Comparison of ENCODE assay signal across 27 mouse cellular contexts in genomic region chr2:147364198-147364597, GRCm38 (mm10). TPM values are rescaled to one million over a fixed set of nuclear protein-coding genes. Genes with fewer than 3 reads are reported as not detected.
DNase-seq lines count a peak whose midpoint lies in the region; ATAC-seq lines count a peak whose summit lies in the region.
"Had no signal": no experiment of that assay in that cellular context is flagged by ENCODE, and none has a peak within 500 bp of the region (broad histone marks: within the 10 kb centered on the region; RNA-seq: fewer than 3 reads in every experiment).

No protein-coding gene starts in this region.

- no peak overlapping the region for H3K4me3 ChIP-seq in midbrain, embryonic 11.5 days (ENCODE audit: low read depth, low read length)
- no peak overlapping the region for H3K4me3 ChIP-seq in midbrain, embryonic 10.5 days
- no peak overlapping the region; the same call in 1 of the 2 replicates for H3K4me3 ChIP-seq in embryonic facial prominence, embryonic 15.5 days (replicated peaks)
- no peak overlapping the region for H3K4me3 ChIP-seq in kidney, embryonic 15.5 days (replicated peaks)
- H3K4me3 ChIP-seq: erythroblast, embryonic 14.5 days had no signal

- no peak overlapping the region for H3K9ac ChIP-seq in midbrain, embryonic 11.5 days (ENCODE audit: low read length)
- H3K9ac ChIP-seq in embryonic facial prominence, embryonic 15.5 days, result no peak overlapping the region
- no peak overlapping the region for H3K9ac ChIP-seq in kidney, embryonic 15.5 days
- H3K9ac ChIP-seq: heart, embryonic 15.5 days; hindbrain, embryonic 15.5 days had no signal

- DNase-seq in heart, adult 11 months, result peak; percentile 50
- DNase-seq in heart, adult 8-10 months (ENCODE audit: low spot score), result no peak
- peak; percentile 91 for DNase-seq in midbrain, embryonic 11.5 days (ENCODE audit: low spot score, missing footprints)
- DNase-seq in midbrain, embryonic 10.5 days (ENCODE audit: low spot score), result no peak
- DNase-seq in ZHBTc4 (ENCODE audit: low read depth, low spot score), result peak; percentile 13
- DNase-seq: adrenal gland, postnatal 10 days; cerebellum, adult 11 months; cerebellum, adult 8-10 months; cerebellum, postnatal 14 days; gastrocnemius, postnatal 25 days; heart, postnatal 14 days had no signal

- no peak overlapping the region for H3K27ac ChIP-seq in midbrain, embryonic 11.5 days (ENCODE audit: low read depth, low read length)
- no peak overlapping the region for H3K27ac ChIP-seq in midbrain, embryonic 10.5 days (replicated peaks)
- no peak overlapping the region for H3K27ac ChIP-seq in embryonic facial prominence, embryonic 15.5 days (replicated peaks)
- H3K27ac ChIP-seq in kidney, embryonic 15.5 days, result no peak overlapping the region
- H3K27ac ChIP-seq: embryonic facial prominence, embryonic 12.5 days; forebrain, embryonic 10.5 days; gastrocnemius, adult 2 months; heart, embryonic 10.5 days; heart, embryonic 15.5 days; hindbrain, embryonic 10.5 days; hindbrain, embryonic 15.5 days had no signal

- no peaks in the 10 kb centered on the region for H3K9me3 ChIP-seq in midbrain, embryonic 11.5 days (ENCODE audit: control insufficient read depth, low read length)
- H3K9me3 ChIP-seq in midbrain, embryonic 10.5 days (replicated peaks), result no peaks in the 10 kb centered on the region
- no peaks in the 10 kb centered on the region for H3K9me3 ChIP-seq in embryonic facial prominence, embryonic 15.5 days (replicated peaks)
- H3K9me3 ChIP-seq in kidney, embryonic 15.5 days (replicated peaks), result no peaks in the 10 kb centered on the region
- H3K9me3 ChIP-seq: embryonic facial prominence, embryonic 12.5 days; forebrain, embryonic 10.5 days; heart, embryonic 10.5 days; heart, embryonic 15.5 days; hindbrain, embryonic 10.5 days; hindbrain, embryonic 15.5 days had no signal

- H3K4me2 ChIP-seq in midbrain, embryonic 11.5 days, result no peak overlapping the region
- H3K4me2 ChIP-seq in embryonic facial prominence, embryonic 15.5 days (replicated peaks), result peak overlapping the region; percentile 65; the same call in 1 of the 2 replicates
- no peak overlapping the region for H3K4me2 ChIP-seq in kidney, embryonic 15.5 days

- H3K36me3 ChIP-seq in midbrain, embryonic 11.5 days (ENCODE audit: control insufficient read depth, insufficient read depth, low read length), result no peaks in the 10 kb centered on the region
- no peaks in the 10 kb centered on the region for H3K36me3 ChIP-seq in midbrain, embryonic 10.5 days
- no peaks in the 10 kb centered on the region for H3K36me3 ChIP-seq in embryonic facial prominence, embryonic 15.5 days
- no peaks in the 10 kb centered on the region for H3K36me3 ChIP-seq in kidney, embryonic 15.5 days
- H3K36me3 ChIP-seq: embryonic facial prominence, embryonic 12.5 days; forebrain, embryonic 10.5 days; G1E; heart, embryonic 10.5 days; heart, embryonic 15.5 days; hindbrain, embryonic 10.5 days; hindbrain, embryonic 15.5 days had no signal

- peaks cover 90% of the 10 kb centered on the region for H3K27me3 ChIP-seq in midbrain, embryonic 11.5 days (ENCODE audit: control insufficient read depth, insufficient read depth, low read length)
- peaks cover 96% of the 10 kb centered on the region for H3K27me3 ChIP-seq in midbrain, embryonic 10.5 days (ENCODE audit: low read depth, poor library complexity, severe bottlenecking)
- H3K27me3 ChIP-seq in embryonic facial prominence, embryonic 15.5 days, result peaks cover 91% of the 10 kb centered on the region
- H3K27me3 ChIP-seq in kidney, embryonic 15.5 days, result peaks cover 94% of the 10 kb centered on the region

- WGBS in midbrain, embryonic 11.5 days, result 4% methylated on average over 6 of the region's 6 CpGs
- 5% methylated on average over 6 of the region's 6 CpGs for WGBS in midbrain, embryonic 10.5 days
- 20% methylated on average over 6 of the region's 6 CpGs for WGBS in embryonic facial prominence, embryonic 15.5 days
- 9% methylated on average over 6 of the region's 6 CpGs for WGBS in kidney, embryonic 15.5 days

- no peak for ATAC-seq in midbrain, embryonic 11.5 days (ENCODE audit: low FRiP score)
- ATAC-seq in embryonic facial prominence, embryonic 15.5 days (ENCODE audit: insufficient number of reproducible peaks, low FRiP score, low TSS enrichment, low read depth), result no peak
- no peak for ATAC-seq in kidney, embryonic 15.5 days (replicated peaks; ENCODE audit: low FRiP score)
- ATAC-seq: inflammation-experienced regulatory T-cells, adult 6 months; intestine, postnatal 0 days had no signal

- peaks cover 7% of the 10 kb centered on the region for H3K4me1 ChIP-seq in midbrain, embryonic 11.5 days (ENCODE audit: control insufficient read depth, insufficient read depth, low read length)
- peaks cover 30% of the 10 kb centered on the region for H3K4me1 ChIP-seq in midbrain, embryonic 10.5 days
- H3K4me1 ChIP-seq in embryonic facial prominence, embryonic 15.5 days, result peaks cover 32% of the 10 kb centered on the region
- H3K4me1 ChIP-seq in kidney, embryonic 15.5 days, result peaks cover 21% of the 10 kb centered on the region

RNA-seq across cellular contexts. Expression of gene Pax1, which starts 2.5 kb away (rescaled TPM):
- not detected for total RNA-seq in heart, adult 8-10 months (2022)
- 0.10 and 0.33 TPM in 2 replicates for polyA plus RNA-seq in midbrain, embryonic 11.5 days (2014; fragmentation: Nextera tagmentation; extraction: Ambion mirVana)
- 0.05 and 0.15 TPM in 2 replicates for polyA plus RNA-seq in midbrain, embryonic 10.5 days (2016; fragmentation: Nextera tagmentation; extraction: Ambion mirVana)
- polyA plus RNA-seq in embryonic facial prominence, embryonic 15.5 days (2015; fragmentation: Nextera tagmentation; extraction: Ambion mirVana), result 8.9 and 9.6 TPM in 2 replicates
- 0.22 and 0.32 TPM in 2 replicates for polyA plus RNA-seq in kidney, embryonic 15.5 days (2015; fragmentation: Nextera tagmentation; extraction: Ambion mirVana)
- total RNA-seq: adrenal gland, postnatal 10 days; common myeloid progenitor, adult 5-6 weeks; gastrocnemius, adult 2 months; gastrocnemius, postnatal 25 days; granulocyte monocyte progenitor cell, adult 5-6 weeks had no signal
- polyA plus RNA-seq: erythroblast, embryonic 14.5 days; forebrain, embryonic 14.5 days; G1E; hindbrain, embryonic 15.5 days; inflammation-experienced regulatory T-cells, adult 6 months; intestine, postnatal 0 days had no signal

Comparison
In these comparisons a context has a peak if more than half of its experiments do, and no peak if none do; other contexts are left out.
1. DNase-seq: peak in heart, adult 11 months (single experiment), midbrain, embryonic 11.5 days (single experiment) and ZHBTc4 (single experiment); none in heart, adult 8-10 months (single experiment) and midbrain, embryonic 10.5 days (single experiment).